Mouse (Mus musculus): Measurements from ENCODE around the gene Bin2. TPM values are rescaled to one million over a fixed set of nuclear protein-coding genes. Genes with fewer than 3 reads are reported as not detected.

Gene Bin2
- polyA plus RNA-seq, 1 experiment from 2014 or later, result 2.4 TPM

- WGBS, result 83% methylated on average over 10 of the region's 10 CpGs
- no peak overlapping the region for H3K4me2 ChIP-seq (replicated peaks)
- no peaks in the 10 kb centered on the region for H3K4me1 ChIP-seq
- no peak overlapping the region for H3K9ac ChIP-seq
- no peaks in the 10 kb centered on the region for H3K36me3 ChIP-seq
- H3K9me3 ChIP-seq, result no peaks in the 10 kb centered on the region
- no peak overlapping the region for H3K27ac ChIP-seq
- ATAC-seq (ENCODE audit: insufficient number of reproducible peaks, insufficient read depth, low FRiP score, low TSS enrichment), result no peak
- H3K27me3 ChIP-seq, result 0 out of 2 replicates have a peak, but pooled peaks cover 5% of the 10 kb centered on the region
- no peak overlapping the region for H3K4me3 ChIP-seq
Observed at GRCm38 (mm10) chr15:100650111-100650510, 19.2 kb downstream of the Bin2 start.

- Histone ChIP-seq H3K4me2 (replicated peaks) (no peak overlapping the region), H3K9me3 (no peaks in the 10 kb centered on the region), H3K4me1 (no peaks in the 10 kb centered on the region), H3K27ac (no peak overlapping the region), H3K36me3 (no peaks in the 10 kb centered on the region), H3K27me3 (no peaks in the 10 kb centered on the region), H3K9ac (no peak overlapping the region), H3K4me3 (no peak overlapping the region)
- WGBS, result 76% methylated on average over 6 of the region's 6 CpGs
- no peak for ATAC-seq (ENCODE audit: insufficient number of reproducible peaks, insufficient read depth, low FRiP score, low TSS enrichment)
Observed at GRCm38 (mm10) chr15:100646161-100646560, 23.2 kb downstream of the Bin2 start.

- Histone ChIP-seq H3K9me3 (no peaks in the 10 kb centered on the region), H3K9ac (no peak overlapping the region), H3K4me3 (no peak overlapping the region), H3K36me3 (no peaks in the 10 kb centered on the region), H3K27me3 (peaks cover 15% of the 10 kb centered on the region), H3K27ac (no peak overlapping the region), H3K4me1 (0 out of 2 replicates have a peak, but pooled peaks cover under 1% of the 10 kb centered on the region), H3K4me2 (replicated peaks) (no peak overlapping the region)
- 88% methylated on average over 7 of the region's 7 CpGs for WGBS
- ATAC-seq (ENCODE audit: insufficient number of reproducible peaks, insufficient read depth, low FRiP score, low TSS enrichment), result no peak
Observed at GRCm38 (mm10) chr15:100642451-100642850, 26.9 kb downstream of the Bin2 start.

GRCm38 (mm10) chr15:100641226-100641810 lies 28.0 kb downstream of the Bin2 start:
- no peaks in the 10 kb centered on the region for H3K36me3 ChIP-seq
- no peaks in the 10 kb centered on the region for H3K9me3 ChIP-seq
- no peak overlapping the region for H3K9ac ChIP-seq
- WGBS, result 64% methylated on average over 11 of the region's 16 CpGs
- peaks cover 26% of the 10 kb centered on the region for H3K27me3 ChIP-seq
- H3K4me2 ChIP-seq (replicated peaks), result no peak overlapping the region
- peaks cover 11% of the 10 kb centered on the region; the same call in 1 of the 2 replicates for H3K4me1 ChIP-seq
- H3K27ac ChIP-seq, result no peak overlapping the region
- no peak for ATAC-seq (ENCODE audit: insufficient number of reproducible peaks, insufficient read depth, low FRiP score, low TSS enrichment)
- H3K4me3 ChIP-seq, result no peak overlapping the region

GRCm38 (mm10) chr15:100639972-100640750 lies 29.2 kb downstream of the Bin2 start:
- Histone ChIP-seq H3K9me3 (no peaks in the 10 kb centered on the region), H3K27me3 (peaks cover 38% of the 10 kb centered on the region), H3K4me3 (no peak overlapping the region), H3K36me3 (no peaks in the 10 kb centered on the region), H3K9ac (no peak overlapping the region), H3K4me1 (peaks cover 15% of the 10 kb centered on the region; the same call in 1 of the 2 replicates), H3K27ac (no peak overlapping the region), H3K4me2 (replicated peaks) (no peak overlapping the region)
- 67% methylated on average over 16 of the region's 16 CpGs for WGBS
- ATAC-seq (ENCODE audit: insufficient number of reproducible peaks, insufficient read depth, low FRiP score, low TSS enrichment), result no peak; the same call in 1 of the 2 replicates

GRCm38 (mm10) chr15:100637661-100638060 lies 31.7 kb downstream of the Bin2 start:
- Histone ChIP-seq H3K4me2 (replicated peaks) (no peak overlapping the region), H3K4me3 (no peak overlapping the region), H3K27me3 (peaks cover 55% of the 10 kb centered on the region), H3K36me3 (no peaks in the 10 kb centered on the region), H3K9me3 (no peaks in the 10 kb centered on the region), H3K27ac (no peak overlapping the region), H3K4me1 (peaks cover 15% of the 10 kb centered on the region; the same call in 1 of the 2 replicates), H3K9ac (no peak overlapping the region)
- WGBS, result 16% methylated on average over 6 of the region's 6 CpGs
- ATAC-seq (ENCODE audit: insufficient number of reproducible peaks, insufficient read depth, low FRiP score, low TSS enrichment), result no peak

- WGBS, result under 1% methylated on average over 76 of the region's 77 CpGs
- Histone ChIP-seq H3K4me2 (replicated peaks) (peak within 1 kb of the TSS; percentile 81), H3K4me1 (peaks cover 15% of the 10 kb centered on the region; the same call in 1 of the 2 replicates), H3K9ac (peak within 1 kb of the TSS; percentile 30; the same call in 1 of the 2 replicates), H3K27ac (no peak within 1 kb of the TSS), H3K27me3 (peaks cover 55% of the 10 kb centered on the region), H3K9me3 (no peaks in the 10 kb centered on the region), H3K36me3 (no peaks in the 10 kb centered on the region), H3K4me3 (peak within 1 kb of the TSS; percentile 46)
- no peak for ATAC-seq (ENCODE audit: insufficient number of reproducible peaks, insufficient read depth, low FRiP score, low TSS enrichment)
Observed at GRCm38 (mm10) chr15:100636700-100637501, 32.5 kb downstream of the Bin2 start, which contains the start of gene Smagp. Gene Smagp, minus strand, starts transcription at chr15:100636940.

- no peaks in the 10 kb centered on the region for H3K36me3 ChIP-seq
- no peaks in the 10 kb centered on the region for H3K9me3 ChIP-seq
- peak overlapping the region; percentile 46 for H3K4me3 ChIP-seq
- H3K4me1 ChIP-seq, result peaks cover 15% of the 10 kb centered on the region; the same call in 1 of the 2 replicates
- ATAC-seq (ENCODE audit: insufficient number of reproducible peaks, insufficient read depth, low FRiP score, low TSS enrichment), result no peak
- H3K9ac ChIP-seq, result peak overlapping the region; percentile 30; the same call in 1 of the 2 replicates
- H3K27ac ChIP-seq, result no peak overlapping the region
- peaks cover 55% of the 10 kb centered on the region for H3K27me3 ChIP-seq
- 3% methylated on average over 38 of the region's 38 CpGs for WGBS
- H3K4me2 ChIP-seq (replicated peaks), result peak overlapping the region; percentile 81
Observed at GRCm38 (mm10) chr15:100635851-100636645, 33.3 kb downstream of the Bin2 start.

- Histone ChIP-seq H3K9ac (no peak overlapping the region), H3K36me3 (no peaks in the 10 kb centered on the region), H3K9me3 (no peaks in the 10 kb centered on the region), H3K4me2 (replicated peaks) (no peak overlapping the region), H3K27ac (no peak overlapping the region), H3K27me3 (peaks cover 55% of the 10 kb centered on the region), H3K4me3 (no peak overlapping the region), H3K4me1 (peaks cover 15% of the 10 kb centered on the region; the same call in 1 of the 2 replicates)
- WGBS, result 7% methylated on average over 9 of the region's 9 CpGs
- no peak for ATAC-seq (ENCODE audit: insufficient number of reproducible peaks, insufficient read depth, low FRiP score, low TSS enrichment)
Observed at GRCm38 (mm10) chr15:100635239-100635638, 34.1 kb downstream of the Bin2 start.

- Histone ChIP-seq H3K4me2 (replicated peaks) (no peak overlapping the region), H3K36me3 (no peaks in the 10 kb centered on the region), H3K9me3 (no peaks in the 10 kb centered on the region), H3K27me3 (peaks cover 50% of the 10 kb centered on the region), H3K27ac (no peak overlapping the region), H3K4me3 (no peak overlapping the region), H3K4me1 (peaks cover 15% of the 10 kb centered on the region; the same call in 1 of the 2 replicates), H3K9ac (no peak overlapping the region)
- WGBS, result 78% methylated on average over 10 of the region's 10 CpGs
- no peak for ATAC-seq (ENCODE audit: insufficient number of reproducible peaks, insufficient read depth, low FRiP score, low TSS enrichment)
Observed at GRCm38 (mm10) chr15:100633341-100633740, 36.0 kb downstream of the Bin2 start.

GRCm38 (mm10) chr15:100632323-100632722 lies 37.0 kb downstream of the Bin2 start:
- Histone ChIP-seq H3K4me3 (no peak overlapping the region), H3K9ac (no peak overlapping the region), H3K4me2 (replicated peaks) (no peak overlapping the region), H3K27ac (no peak overlapping the region), H3K27me3 (peaks cover 39% of the 10 kb centered on the region), H3K9me3 (no peaks in the 10 kb centered on the region), H3K4me1 (peaks cover 14% of the 10 kb centered on the region), H3K36me3 (no peaks in the 10 kb centered on the region)
- no peak for ATAC-seq (ENCODE audit: insufficient number of reproducible peaks, insufficient read depth, low FRiP score, low TSS enrichment)
- 94% methylated on average over 5 of the region's 5 CpGs for WGBS

Data from embryonic facial prominence, embryonic 12.5 days (tissue).